Mouse (Mus musculus): ENCODE data around the gene Myo15.

DNA sequence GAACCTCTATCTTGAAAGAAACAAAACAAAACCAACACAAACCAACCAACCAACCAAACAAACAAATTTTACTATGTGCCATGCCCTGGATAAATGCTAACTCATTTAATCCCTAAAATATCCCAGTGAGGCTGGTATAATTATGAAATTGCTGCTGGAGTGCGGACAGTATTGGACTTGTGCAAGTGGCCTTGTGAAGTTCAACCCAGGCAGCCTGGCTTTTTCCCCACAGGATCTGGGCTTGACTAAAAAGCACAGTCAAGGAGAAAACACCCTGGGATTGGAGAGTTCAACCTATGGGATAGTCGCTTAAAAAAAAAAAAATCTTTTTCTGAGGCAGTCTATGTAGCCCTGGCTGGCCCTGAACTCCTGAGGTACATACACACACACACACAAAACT, 66.5 kb downstream of the Myo15 start:
- TF ChIP-seq GATA1 (IDR thresholded peaks at IDR 0.05; ENCODE audit: borderline replicate concordance, low read length) = no peak
- no peak for TF ChIP-seq FLI1 (IDR thresholded peaks at IDR 0.05; ENCODE audit: low read length)

Measured in megakaryocyte, embryonic 14.5 days (primary cell).